Mouse (Mus musculus): Measurements from ENCODE around the gene Cphx2.
"Not testable (repeated sequence)": the region's sequence is repeated elsewhere in the genome, so short reads cannot be mapped to it uniquely, and the experiment has no call there.

The Cphx2 gene

DNA sequence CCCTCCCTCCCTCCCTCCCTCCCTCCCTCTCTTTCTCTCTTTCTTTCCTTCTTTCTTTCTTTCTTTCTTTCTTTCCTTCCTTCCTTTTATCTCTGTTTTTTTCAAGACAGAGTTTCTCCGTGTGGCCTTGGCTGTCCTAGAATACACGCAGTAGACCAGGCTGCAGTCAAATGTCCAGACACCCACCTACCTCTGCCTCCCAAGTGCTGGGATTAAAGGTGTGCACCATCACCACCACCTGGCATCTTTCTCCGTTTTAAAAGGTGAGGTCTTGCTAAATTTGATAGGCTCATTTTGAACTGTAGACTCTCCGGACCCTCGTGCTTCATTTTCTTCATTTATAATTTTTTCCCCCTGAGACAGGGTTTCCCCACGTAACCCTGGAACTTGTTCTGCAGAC is at the start of gene Cphx2:
Gene Cphx2, plus strand, starts transcription at position 301 of the 400 bp plus-strand sequence.
- DNase-seq = not testable (repeated sequence)

DNA sequence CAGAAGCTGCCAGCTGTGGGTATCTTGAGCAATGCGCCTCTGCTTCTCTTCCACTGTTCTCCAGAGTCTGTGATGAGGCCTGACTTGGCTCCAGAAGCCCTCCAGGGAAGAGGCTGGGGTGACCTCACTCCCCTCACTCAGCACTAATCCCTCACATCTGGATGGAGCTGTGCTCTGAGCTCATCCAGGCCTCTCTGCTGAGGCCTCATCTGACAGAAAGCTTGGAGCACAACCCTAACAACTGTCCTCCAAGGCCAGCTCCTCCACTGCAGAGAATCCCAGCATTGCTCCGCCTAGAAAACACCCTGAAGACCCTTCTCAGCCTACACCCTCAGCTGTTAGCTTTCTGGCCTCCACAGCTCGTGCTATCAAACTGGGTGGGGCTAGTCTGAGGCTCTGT is 47.0 kb upstream of the Cphx2 start:
- not testable (repeated sequence) for DNase-seq

DNA sequence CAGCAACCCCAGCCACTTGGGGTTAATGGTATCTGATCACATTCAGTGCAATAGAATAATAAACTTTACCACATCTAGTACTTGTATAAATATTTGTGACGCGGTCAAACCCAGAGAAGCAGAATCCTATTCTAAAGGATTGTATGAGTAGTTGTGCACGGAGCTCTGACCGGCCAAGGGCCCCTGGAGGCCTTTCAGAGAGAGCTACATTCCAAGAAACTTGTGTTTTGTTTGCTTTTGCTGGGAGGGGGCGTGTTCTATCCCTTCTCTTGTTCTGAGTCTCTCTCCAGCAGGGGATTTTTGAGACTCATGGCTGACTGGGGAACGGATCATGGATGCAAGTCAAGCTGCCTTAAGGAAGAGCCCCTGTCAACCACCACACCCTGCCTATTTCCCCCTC is 45.9 kb upstream of the Cphx2 start:
- DNase-seq = not testable (repeated sequence)

DNA sequence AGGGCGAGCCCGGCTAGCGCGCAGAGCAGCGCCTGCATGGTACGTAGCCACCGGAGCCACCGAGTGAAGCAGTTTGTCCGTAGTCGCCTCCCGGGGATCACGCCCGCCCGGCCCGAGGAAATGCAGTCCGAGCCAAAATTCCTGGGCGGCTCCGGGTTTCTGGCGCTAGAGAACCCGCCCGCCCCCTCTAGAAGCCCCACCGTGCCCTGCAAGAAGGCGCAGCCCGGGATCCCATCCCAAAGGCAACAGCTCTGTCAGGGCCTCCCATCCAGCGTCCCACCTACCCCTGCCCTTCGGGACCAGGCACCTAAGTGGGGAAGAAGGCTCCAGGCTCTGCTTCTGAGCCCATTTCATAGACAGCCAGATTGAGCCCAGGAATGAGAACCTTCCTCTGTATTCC is 38.7 kb upstream of the Cphx2 start, which contains the start of gene Gm9780:
Gene Gm9780, minus strand, starts transcription at position 101 of the 400 bp plus-strand sequence.
- DNase-seq = not testable (repeated sequence)

DNA sequence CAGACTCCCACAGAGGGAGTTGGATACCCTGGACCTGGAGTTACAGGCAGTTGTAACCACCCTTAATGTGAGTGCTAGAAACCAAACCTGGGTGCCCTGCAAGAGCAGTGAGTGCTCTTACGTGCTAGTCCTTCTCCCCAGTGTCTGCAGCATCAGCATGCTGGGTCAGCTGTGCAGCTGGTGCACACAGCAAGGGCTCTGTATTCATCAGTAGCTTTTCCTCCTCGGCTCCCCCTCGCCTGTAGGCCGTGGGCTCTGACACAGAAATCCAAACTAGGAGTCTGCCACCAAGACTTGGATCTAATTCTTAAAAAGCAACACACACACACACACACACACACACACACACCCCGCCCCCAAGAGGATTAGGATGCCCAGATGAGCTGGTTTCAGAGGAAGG is 36.3 kb upstream of the Cphx2 start:
- not testable (repeated sequence) for DNase-seq

DNA sequence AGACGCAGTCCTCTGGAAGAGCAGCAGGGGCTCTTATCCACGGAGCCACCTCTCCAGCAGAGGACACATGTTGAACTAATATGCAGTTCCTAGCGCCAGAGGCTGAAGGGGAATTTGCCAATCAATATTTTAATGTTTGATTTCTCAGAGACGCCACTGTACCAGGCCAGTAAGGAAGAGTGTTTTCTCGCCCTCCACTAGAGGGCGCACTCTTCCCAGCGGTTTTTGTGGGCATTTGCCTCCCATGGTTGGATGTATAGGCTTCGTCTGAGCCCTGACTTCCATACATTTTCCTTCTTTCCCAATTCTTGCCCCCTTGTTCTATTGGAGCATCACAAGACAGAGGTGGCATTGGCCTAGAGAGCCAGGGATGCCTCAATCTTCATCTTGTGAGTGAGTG is 34.3 kb upstream of the Cphx2 start:
- DNase-seq = not testable (repeated sequence)

DNA sequence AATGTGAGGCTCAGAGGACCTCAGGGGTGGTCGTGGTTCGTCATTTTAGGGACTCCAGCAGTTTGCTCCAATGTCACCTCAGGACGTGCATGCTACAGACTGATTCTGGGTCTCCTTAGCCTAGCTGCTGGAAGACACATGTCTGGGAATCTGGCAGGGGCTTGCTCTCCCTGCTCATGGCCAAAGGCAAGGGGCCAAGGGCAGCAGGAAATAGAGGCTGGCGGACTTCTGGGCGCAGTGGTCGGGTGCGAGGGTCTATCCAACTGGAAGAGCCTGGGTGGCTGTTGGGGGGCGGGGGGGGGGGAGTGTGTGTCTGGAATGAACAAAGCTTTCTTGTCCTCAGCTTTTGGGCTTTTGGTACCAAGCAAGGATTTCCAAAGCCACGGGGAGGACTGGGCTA is 32.5 kb upstream of the Cphx2 start:
- not testable (repeated sequence) for DNase-seq

DNA sequence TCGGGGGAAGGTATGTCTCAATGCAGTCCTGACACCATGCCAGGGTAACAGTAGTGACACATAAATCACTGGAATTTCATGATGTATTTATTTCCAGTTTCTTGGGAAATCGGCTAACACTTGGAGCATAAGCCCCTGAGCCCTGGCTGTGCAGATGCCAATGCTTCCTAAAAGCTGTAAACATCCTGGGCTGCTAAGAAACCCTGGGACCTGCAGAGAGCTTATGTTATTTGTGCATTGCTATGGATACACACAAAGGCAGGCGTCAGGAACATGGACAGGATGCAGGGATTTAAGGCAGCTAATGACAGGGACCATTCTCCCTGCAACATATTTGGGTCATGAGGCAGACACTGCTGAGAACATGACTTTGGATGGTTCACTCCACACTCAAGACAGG is 23.1 kb upstream of the Cphx2 start:
- not testable (repeated sequence) for DNase-seq

DNA sequence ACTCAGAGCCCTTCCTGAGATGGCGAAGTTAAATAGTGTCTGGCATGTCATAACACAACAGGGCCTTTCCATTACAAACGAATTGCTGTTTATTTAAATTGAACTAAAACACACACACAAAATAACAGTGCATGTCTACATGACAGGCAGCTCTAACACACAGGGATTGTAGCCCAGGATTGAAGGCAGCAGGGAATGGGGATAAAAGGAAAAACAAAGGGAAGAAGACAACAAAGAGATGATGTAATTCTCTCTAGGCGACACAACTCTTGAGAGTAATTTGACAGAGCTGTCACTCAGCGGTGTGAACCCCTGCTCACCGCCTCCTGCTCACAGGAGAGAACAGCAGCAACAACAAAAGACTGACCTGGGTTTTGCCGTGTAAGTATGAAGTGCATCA is 22.0 kb upstream of the Cphx2 start:
- not testable (repeated sequence) for DNase-seq

DNA sequence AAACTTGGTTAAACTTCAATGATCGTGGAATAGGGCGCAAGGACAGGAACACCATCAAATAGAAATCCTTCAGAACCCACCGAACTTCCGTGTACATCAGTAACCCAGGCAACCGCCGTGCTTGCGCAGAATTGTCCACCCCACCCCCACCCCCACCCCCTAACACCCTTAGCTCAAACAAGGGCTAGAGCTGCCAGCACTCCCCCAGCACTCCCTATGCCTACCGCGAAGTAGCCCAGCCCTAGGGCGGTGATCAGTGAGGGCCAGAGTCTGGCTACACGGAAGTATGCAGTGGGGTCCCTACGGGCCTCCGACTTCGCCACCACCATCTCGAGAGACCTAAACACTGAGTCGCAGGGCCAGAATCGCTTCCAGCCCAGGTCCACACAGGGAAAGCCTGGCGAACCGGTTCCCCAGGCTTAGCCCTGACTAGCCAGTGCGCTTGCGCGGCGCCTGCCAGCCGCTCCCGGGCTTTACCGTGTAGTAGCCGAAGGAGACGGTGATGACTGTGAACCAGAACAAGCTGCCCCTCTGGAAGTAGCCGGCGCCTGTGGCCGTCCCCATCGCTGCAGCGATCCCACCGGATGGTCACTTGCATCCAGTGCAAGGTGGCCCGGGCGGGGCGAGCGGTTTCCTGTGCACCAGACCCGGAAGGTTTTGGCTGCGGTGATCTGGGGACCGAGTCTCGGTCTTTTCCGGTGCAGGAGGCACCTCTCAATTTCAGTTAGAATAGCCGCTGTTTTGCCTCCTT is 14.6 kb upstream of the Cphx2 start:
- not testable (repeated sequence) for DNase-seq

DNA sequence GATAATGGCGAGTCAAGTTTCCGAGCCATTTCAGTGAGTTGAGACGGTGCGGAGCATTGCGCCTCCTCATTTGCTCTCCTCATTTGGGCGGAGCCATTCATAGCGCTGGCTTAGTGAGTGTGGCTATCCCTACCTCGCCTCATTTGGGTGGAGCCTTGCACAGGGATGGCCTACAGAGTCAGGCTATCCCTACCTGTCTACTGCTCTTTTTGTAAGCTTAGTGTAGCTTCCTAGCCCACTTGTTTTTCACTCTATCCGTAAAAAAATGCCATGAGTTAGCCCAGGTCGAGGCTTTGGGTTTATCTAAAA is 14.0 kb upstream of the Cphx2 start, which contains the start of gene Tmem254c:
Gene Tmem254c, minus strand, starts transcription at position 31 of the 309 bp plus-strand sequence.
- not testable (repeated sequence) for DNase-seq

DNA sequence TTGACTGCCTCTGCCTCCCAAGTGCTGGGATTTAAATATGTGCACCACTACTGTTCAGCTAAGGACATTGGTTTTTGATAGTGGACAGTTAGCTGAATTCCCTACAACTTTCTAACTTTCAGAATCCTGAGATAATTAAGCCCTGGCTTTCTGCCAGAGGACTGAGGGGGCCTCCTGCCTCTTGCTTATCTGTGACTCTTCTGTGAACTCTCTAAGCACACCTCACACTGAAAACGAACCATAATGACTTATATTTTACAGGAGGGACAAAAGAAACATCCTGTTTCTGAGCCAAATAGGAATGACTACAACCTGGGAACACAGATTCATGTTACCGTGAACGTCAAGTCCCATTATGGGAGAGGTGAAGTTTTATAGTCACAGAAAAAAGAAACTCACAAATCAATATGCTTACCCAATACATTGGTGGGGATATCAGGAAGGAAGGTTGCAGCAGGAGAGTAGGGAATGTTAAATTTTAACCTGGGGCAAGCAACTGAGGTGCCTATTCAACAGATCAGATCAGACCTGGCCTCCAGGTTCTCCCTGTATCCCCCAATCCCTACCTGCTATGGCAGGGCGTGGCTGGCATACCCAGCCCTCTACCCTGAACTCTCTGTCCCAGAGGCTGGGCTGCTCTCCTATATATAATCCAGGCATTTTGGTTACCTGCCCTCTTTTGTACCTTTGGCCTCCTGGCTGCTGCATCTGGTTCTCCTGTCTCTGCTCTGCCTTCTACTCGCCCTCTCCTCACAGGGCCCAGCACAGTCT is 4.5 kb upstream of the Cphx2 start:
- not testable (repeated sequence) for DNase-seq

DNA sequence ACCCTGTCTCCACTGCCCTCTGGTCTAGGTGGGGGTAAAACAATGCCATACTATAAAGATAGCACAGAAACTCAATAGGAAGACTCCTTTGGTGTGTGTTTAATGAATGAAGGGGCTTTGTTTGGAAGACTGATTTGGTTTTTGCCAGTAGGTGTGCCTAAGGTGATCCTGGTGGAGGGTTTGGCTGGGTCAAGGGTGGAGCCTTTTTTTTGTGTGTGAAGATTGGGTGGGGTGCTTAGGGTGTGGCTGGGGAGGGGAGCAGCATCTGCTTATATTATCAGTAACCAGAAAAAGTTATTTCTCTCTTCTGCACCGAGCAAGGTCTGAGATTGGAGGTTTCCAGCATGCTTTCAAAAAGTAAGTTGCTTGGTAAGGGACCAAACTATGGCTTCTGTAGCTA is 681 bp downstream of the Cphx2 start, which contains the start of gene Cphx3:
Gene Cphx3, plus strand, starts transcription at position 301 of the 400 bp plus-strand sequence.
- not testable (repeated sequence) for DNase-seq

DNA sequence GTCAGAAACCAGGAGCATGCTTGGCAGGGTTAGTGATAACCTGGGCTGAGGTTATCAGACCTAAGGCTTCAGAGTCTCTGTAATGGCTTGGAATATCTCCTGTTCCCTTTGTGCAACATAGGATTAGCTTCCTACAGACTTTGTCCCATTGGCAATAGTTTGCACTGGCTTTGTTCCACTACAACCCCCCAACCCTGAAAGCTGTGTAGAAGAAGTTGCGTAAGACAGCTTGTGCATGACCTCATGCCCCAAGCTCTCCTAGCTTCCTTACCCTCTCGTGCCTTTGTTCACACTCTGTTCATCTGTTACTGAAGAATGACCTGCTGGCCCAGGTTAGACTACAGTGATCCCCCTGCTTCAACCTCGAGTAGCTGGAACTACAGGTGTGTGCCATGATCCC is 16.3 kb downstream of the Cphx2 start:
- not testable (repeated sequence) for DNase-seq

DNA sequence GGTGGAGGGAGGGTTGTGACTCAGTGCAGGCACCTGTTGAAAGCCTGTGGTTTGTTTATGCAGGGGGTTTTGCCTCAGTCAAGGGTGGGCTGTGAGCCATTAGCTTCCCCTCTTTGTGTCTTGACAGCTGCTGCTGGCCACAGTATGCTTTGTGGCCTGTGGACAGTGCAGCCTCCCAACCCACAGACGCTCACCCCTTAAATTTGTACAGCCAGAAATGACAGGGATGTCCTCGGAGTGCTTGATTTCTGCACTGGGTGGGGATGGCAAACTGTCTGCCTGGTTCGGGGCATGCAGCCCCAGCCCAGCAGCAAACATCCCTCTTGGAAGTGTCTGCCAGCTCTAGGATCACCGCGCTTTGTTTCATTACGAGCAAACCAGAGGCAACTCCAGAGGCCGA is 36.8 kb downstream of the Cphx2 start, which contains the start of gene Duxbl2:
Gene Duxbl2, plus strand, starts transcription at position 200 of the 400 bp plus-strand sequence.
- not testable (repeated sequence) for DNase-seq

DNA sequence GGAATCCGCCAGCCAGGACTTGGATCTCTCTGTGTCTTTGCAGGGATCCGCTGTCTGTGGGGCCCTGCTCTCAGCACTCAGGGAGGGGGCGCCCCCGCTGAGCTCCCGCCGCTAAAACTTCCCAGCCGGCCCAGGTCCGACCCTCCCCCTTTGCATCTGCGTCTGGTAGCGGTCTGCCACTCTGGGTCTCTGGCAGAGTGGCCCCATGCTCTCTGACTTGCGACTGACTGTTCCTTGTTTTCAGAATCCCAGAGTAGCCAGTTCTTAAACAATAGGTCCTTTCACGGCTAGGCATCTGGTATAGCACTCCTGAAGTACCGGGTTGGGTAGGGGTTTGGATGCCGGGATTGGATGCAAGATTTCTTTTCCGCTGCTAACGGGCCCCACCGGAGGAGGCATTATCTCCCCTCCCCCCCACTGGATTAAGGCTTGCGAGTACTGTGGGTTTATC is 37.3 kb downstream of the Cphx2 start:
- DNase-seq = not testable (repeated sequence)

DNA sequence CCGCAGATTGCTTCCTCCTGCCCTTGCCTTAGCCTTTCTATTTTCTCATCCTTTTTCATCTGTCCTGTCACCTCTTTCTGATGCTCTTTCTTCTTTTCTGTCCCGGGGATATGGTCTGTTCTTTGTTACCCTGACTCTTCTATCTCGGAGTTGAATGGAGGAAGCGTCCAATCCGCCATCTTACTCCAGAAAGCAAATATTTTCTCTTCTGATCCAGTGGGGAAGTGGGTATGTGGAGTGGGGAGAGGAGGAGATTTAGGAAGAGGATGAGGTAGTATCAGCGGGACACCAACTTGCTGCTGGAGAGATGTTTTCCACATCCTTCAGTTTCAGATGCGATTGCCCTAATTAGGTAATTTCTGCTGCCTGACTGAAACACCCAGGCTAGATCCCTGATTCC is 37.8 kb downstream of the Cphx2 start:
- not testable (repeated sequence) for DNase-seq
